Mouse (Mus musculus): ENCODE results near the gene Gpc5.
A peak's percentile ranks its signal among the peaks of the same experiment; 100 is the strongest.

Gpc5 gene

DNA sequence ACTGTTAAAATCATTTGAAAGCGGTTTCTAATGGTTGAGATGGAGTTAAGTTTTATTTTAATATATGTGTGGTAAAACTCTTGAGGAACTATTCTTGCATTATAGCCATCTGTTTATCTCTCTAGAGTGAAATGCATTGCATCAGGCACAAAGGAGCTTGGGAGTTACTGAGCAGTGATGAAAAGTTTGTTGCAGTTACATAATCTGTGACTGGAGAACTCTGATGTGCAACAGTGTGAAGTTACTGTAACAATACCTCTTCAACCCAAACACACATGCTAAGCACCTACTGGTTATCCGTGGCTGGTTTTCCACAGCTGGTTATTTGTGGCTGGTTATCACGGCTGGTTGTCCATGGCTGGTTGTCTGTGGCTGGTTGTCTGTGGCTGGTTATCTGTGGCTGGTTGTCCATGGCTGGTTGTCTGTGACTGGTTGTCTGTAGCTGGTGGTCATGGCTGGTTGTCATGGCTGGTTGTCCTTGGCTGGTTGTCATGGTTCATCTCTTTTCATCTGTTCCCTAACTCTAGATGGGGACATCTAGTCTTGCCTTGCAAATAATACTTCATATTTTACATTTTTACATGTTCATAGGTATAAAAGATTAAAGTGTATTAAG is 273.4 kb downstream of the Gpc5 start:
- DNase-seq (ENCODE audit: low read depth, low spot score): no peak

- DNase-seq (ENCODE audit: low read depth, low spot score): no peak
These were observed 277.7 kb downstream of the Gpc5 start for GRCm38 (mm10) chr14:115369611-115370167.

- peak; percentile 53 for DNase-seq (ENCODE audit: low read depth, low spot score)
These were observed 279.1 kb downstream of the Gpc5 start for GRCm38 (mm10) chr14:115371131-115371530.

GRCm38 (mm10) chr14:115391831-115392230 is 299.8 kb downstream of the Gpc5 start:
- peak; percentile 9 for DNase-seq (ENCODE audit: low read depth, low spot score)

DNA sequence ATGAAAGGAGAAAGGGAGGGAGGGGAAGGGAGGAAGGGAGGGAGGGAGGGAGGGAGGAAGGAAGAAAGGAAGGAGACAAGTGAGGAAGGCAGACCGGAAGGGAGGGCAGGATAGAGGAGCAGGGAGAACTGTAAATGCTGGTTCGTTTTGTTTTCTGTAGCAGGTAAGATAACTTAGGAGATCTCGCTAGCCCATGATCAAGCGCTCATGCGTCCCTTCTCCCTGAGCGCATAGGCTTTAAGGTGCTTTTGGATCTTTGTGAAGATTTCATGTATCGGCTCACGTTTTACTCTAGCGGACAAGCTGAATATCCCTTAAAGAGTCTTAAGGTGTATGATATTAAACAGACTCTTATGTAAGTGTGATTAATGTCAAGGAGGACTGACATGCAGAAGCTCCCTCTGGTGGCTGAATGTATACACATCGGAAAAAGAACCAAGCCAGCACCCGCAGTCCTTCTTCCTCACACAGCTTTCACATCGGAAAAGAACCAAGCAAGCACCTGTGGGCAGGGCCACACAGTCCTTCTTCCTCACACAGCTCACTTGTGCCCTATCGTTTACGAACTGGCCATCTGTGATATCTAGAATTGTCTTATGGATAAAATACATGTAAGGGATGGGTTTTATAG is 301.0 kb downstream of the Gpc5 start:
- peak; percentile 81 for DNase-seq (ENCODE audit: low read depth, low spot score)

- DNase-seq (ENCODE audit: low read depth, low spot score): no peak
These were observed 314.6 kb downstream of the Gpc5 start for GRCm38 (mm10) chr14:115406596-115406995.

- DNase-seq (ENCODE audit: low read depth, low spot score): no peak
These were observed 315.4 kb downstream of the Gpc5 start for GRCm38 (mm10) chr14:115407309-115407930.

- DNase-seq (ENCODE audit: low read depth, low spot score): no peak
These were observed 318.9 kb downstream of the Gpc5 start for GRCm38 (mm10) chr14:115410881-115411280.

DNA sequence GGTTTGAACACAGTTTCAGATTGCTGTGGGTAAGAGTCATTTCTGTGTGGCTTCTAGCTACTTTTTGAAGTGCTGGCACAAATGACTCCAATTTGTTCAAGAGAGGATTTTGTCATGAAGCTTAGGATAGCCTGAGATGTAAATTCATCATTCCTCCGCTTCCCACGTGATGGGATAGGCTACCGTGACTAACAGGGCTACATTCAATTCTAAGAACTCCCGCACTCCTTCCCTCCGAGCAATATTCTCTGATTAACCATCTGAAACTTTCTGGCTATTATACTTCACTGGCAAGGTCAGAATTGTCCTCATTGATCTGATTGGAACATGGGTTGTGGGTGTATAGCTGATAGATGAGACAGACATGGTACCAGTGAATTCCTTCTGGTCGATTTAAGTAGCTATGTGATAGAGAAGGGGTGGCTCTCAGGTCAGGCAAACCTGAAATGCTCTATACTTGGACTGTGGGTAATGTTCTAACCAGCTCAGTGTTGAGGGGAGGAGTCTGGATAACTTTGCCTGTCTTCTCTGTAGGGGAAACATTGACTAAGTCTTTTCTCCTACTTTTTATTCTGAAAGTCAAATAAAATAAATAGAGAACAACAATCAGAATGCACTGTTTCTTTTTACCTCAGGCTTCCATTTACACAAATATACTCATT is 319.6 kb downstream of the Gpc5 start:
- DNase-seq (ENCODE audit: low read depth, low spot score): no peak

DNA sequence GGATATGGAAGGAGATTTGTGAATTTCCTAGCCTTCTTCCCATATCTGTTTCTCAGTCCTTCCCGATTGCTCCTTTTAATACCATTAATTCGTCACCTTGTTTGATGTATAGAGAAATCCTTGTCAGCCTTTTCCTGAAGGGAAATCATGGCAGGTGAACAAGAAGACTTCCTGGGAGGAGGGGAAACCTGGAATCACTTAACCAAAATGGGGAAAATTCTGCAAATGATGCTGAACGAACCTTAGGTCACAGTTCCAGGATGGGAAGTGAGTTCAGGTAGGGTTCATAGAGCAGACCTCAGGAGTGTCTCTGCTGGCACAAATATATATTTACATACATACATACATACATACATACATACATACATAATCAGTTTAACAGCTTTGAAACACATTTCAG is 320.8 kb downstream of the Gpc5 start:
- DNase-seq (ENCODE audit: low read depth, low spot score): no peak

- DNase-seq (ENCODE audit: low read depth, low spot score): no peak
These were observed 321.4 kb downstream of the Gpc5 start for GRCm38 (mm10) chr14:115413429-115413828.

DNA sequence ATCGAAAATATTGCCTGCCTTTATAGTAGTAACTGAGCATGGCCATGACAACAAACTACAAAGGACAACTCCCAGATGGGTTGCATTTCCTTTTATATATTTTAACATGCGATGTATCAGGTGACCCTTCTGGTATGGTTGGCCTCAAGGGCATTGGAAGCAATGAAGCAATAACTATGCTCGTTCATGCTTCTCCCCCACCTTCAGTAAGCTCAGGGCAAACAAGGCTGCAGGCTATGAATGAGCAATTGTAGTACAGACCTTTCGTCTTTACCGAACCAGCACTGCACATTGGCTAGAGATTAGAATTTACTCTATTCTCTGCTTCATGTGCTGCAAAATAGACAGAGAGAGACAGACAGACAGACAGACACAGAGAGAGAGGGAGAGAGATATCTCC is 322.5 kb downstream of the Gpc5 start:
- DNase-seq (ENCODE audit: low read depth, low spot score): no peak

DNA sequence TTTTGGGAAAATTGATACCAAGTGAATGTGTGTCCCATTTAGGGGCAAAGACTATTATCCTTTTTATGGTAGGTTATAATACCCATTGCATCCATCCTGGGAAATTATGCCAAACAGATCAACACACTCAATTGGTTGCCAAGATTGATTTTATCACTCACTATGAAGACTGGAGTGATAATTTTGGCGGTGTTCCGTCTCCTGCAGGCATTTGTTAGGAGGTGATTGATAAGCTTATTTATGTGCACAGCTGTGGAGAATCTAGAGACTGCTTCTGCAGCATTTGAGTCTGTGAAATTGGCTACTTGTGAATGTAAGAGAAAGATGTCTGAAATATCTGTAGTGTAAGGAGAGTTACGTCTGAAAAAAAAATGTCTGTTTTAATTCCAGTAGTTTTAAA is 340.0 kb downstream of the Gpc5 start:
- DNase-seq (ENCODE audit: low read depth, low spot score): no peak

- no peak for DNase-seq (ENCODE audit: low read depth, low spot score)
These were observed 340.4 kb downstream of the Gpc5 start for GRCm38 (mm10) chr14:115432368-115432767.

- DNase-seq (ENCODE audit: low read depth, low spot score): peak; percentile 46
These were observed 344.6 kb downstream of the Gpc5 start for GRCm38 (mm10) chr14:115436617-115437016.

- no peak for DNase-seq (ENCODE audit: low read depth, low spot score)
These were observed 353.1 kb downstream of the Gpc5 start for GRCm38 (mm10) chr14:115444789-115445770.

DNA sequence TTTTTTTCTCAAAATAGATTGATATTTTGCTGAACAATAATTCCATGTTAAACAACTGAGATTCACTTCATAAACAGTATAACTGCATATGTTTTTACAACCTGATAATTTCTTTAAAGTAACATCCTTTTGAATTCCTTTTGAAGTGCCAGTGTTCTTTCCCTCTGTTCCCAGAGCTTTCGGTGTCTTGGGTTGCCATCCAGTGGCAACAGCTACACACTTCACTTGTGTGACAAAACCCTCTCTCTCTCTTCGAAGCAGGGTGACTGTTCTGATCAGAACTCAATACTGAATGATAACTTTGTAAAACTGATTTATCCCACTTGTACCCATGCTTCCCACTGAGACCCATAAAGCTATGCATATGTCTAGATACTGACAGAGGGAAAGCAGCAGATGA is 358.9 kb downstream of the Gpc5 start:
- DNase-seq (ENCODE audit: low read depth, low spot score): no peak

- peak; percentile 15 for DNase-seq (ENCODE audit: low read depth, low spot score)
These were observed 375.9 kb downstream of the Gpc5 start for GRCm38 (mm10) chr14:115467960-115468359.

DNA sequence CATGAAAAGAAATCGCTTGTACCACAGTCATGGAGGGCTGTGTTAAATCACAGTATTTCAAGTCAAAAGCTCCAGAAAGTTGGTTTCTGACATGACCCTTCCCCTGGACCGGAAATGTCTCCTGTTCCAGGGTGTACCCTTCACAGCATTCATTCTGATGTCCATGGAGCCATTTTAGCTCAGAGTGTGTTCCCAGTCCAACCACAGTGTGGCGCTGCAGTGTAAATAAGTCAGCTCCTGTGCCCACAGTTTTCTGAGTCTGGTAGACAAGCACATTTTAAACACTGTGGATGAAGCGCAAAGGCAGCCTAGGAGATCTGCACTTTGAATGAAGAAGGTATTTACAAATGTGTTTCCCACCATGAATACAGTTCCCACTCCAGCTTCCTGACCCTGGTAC is 383.2 kb downstream of the Gpc5 start:
- DNase-seq (ENCODE audit: low read depth, low spot score): peak; percentile 57

- DNase-seq (ENCODE audit: low read depth, low spot score): no peak
These were observed 385.3 kb downstream of the Gpc5 start for GRCm38 (mm10) chr14:115477360-115477759.

DNA sequence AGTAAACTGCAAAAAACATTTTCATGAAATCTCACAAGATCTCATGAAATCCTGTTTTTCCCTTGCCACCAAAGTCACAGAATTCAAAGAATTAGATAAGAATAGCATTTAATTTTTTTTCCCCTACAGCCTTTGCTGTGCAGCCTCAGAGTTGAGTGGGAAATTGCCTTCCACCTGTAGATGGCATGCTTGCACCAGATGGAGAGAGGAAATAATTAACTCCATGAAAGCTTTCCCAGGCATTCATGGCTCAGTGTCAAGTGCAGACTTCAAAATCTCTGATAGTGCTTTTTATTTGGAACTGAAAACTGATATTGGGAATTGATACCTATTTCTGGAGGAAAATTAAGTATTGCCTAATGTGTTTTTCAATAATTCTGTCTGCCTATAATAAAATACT is 393.1 kb downstream of the Gpc5 start:
- DNase-seq (ENCODE audit: low read depth, low spot score): peak; percentile 7

All from A20 (cell line).